24 mouse cellular contexts compared by ENCODE assay signal in genomic region chr13:112381476-112381875, GRCm38 (mm10).
"Had no signal": no experiment of that assay in that cellular context is flagged by ENCODE, and none has a peak within 500 bp of the region (broad histone marks: within the 10 kb centered on the region; RNA-seq: fewer than 3 reads in every experiment).

No protein-coding gene starts in this region.

- H3K36me3 ChIP-seq: heart, embryonic 13.5 days; heart, embryonic 15.5 days; hindbrain, embryonic 13.5 days; hindbrain, embryonic 15.5 days; limb, embryonic 10.5 days; limb, embryonic 12.5 days; liver, embryonic 13.5 days had no signal

- H3K27ac ChIP-seq: heart, adult 2 months; heart, embryonic 13.5 days; heart, embryonic 15.5 days; hindbrain, embryonic 13.5 days; hindbrain, embryonic 15.5 days; hindbrain, postnatal 0 days; left cerebral cortex, adult 2 months; limb, embryonic 10.5 days; limb, embryonic 12.5 days; liver, embryonic 13.5 days had no signal

- ATAC-seq: hindbrain, postnatal 0 days; intestine, embryonic 16.5 days had no signal

- H3K4me2 ChIP-seq: heart, embryonic 11.5 days; heart, embryonic 13.5 days; heart, embryonic 15.5 days; hindbrain, embryonic 13.5 days; hindbrain, embryonic 15.5 days; limb, embryonic 12.5 days; liver, embryonic 11.5 days; liver, embryonic 13.5 days had no signal

- H3K4me1 ChIP-seq: hindbrain, embryonic 15.5 days; liver, embryonic 13.5 days had no signal

- H3K4me3 ChIP-seq: heart, adult 2 months; heart, embryonic 13.5 days; heart, embryonic 15.5 days; hindbrain, embryonic 13.5 days; hindbrain, embryonic 15.5 days; left cerebral cortex, adult 2 months; limb, embryonic 10.5 days; limb, embryonic 12.5 days; liver, embryonic 13.5 days had no signal

- DNase-seq: gastrocnemius, postnatal 14 days; gastrocnemius, postnatal 36 days; heart, adult 11 months; heart, adult 2 months; heart, postnatal 14 days; heart, postnatal 36 days; kidney, adult 11 months; kidney, adult 8-10 months; kidney, postnatal 10 days; kidney, postnatal 25 days; kidney, postnatal 4 days; liver; liver, embryonic 13.5 days had no signal

- H3K9ac ChIP-seq: heart, embryonic 13.5 days; heart, embryonic 15.5 days; hindbrain, embryonic 13.5 days; hindbrain, embryonic 15.5 days; limb, embryonic 12.5 days; liver, embryonic 13.5 days had no signal

- H3K9me3 ChIP-seq: heart, embryonic 13.5 days; heart, embryonic 15.5 days; hindbrain, embryonic 13.5 days; hindbrain, embryonic 15.5 days; limb, embryonic 10.5 days; limb, embryonic 12.5 days; liver, embryonic 13.5 days had no signal

- H3K27me3 ChIP-seq: heart, embryonic 13.5 days; heart, embryonic 15.5 days; hindbrain, embryonic 13.5 days; hindbrain, embryonic 15.5 days; limb, embryonic 12.5 days; liver, embryonic 13.5 days had no signal
